Mouse (Mus musculus) right cerebral cortex, postnatal 14 days (tissue): ENCODE measurements around the gene Gm13693.
A peak's percentile ranks its signal among the peaks of the same experiment; 100 is the strongest.
"Not testable (repeated sequence)": the region's sequence is repeated elsewhere in the genome, so short reads cannot be mapped to it uniquely, and the experiment has no call there.

Source experiments
- DNase-seq: peaks from one replicate; pipeline ENCODE4 v3.0.0; 2022

Gm13693 gene

GRCm38 (mm10) chr2:83961203-83961602 is at the start of gene Gm13693:
TSS of gene Gm13693 (plus strand) at chr2:83961503.
- not testable (repeated sequence) for DNase-seq

DNA sequence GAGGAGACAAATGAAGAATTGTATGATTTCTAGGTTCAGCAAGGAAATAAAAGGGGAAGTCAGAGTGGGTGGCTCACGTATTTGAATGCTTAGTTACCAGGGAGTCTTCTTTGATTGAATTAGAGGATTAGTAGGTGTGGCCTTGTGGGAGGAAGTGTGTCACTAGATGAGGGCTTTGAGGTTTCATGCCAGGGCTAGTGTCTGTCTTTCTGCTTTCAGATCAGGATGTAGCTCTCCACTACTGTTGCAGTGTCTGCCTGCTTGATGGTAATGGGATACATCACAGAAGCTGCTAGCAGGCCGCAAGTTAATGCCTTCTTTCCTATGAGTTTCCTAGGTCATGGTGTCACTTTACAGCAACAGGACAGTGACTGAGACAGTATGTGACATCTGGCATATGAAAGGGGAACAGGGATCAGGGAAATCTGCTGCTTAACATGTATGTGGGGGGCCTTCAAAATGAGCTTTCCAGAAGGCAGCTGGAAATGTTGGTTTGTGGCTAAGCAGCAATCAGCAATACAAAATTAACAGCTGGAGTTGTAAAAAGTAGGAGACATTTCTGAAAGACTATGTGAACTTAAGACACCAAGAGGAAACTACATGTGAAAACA is 31.7 kb upstream of the Gm13693 start:
- DNase-seq = no peak

- peak; percentile 88 for DNase-seq
These were observed 20.4 kb upstream of the Gm13693 start, which contains the start of gene Zswim2 for GRCm38 (mm10) chr2:83940931-83941361. TSS of gene Zswim2 (minus strand) at chr2:83941228.

GRCm38 (mm10) chr2:83941378-83941777 is 19.9 kb upstream of the Gm13693 start:
- DNase-seq = no peak

GRCm38 (mm10) chr2:83941792-83942191 is 19.5 kb upstream of the Gm13693 start:
- DNase-seq = no peak

GRCm38 (mm10) chr2:83955393-83955792 is 5.9 kb upstream of the Gm13693 start, which contains the start of gene Gm13698:
TSS of gene Gm13698 (plus strand) at chr2:83955693.
- not testable (repeated sequence) for DNase-seq

- not testable (repeated sequence) for DNase-seq
These were observed 5.7 kb downstream of the Gm13693 start, which contains the start of gene Gm13695 for GRCm38 (mm10) chr2:83967013-83967412. TSS of gene Gm13695 (plus strand) at chr2:83967313.

DNA sequence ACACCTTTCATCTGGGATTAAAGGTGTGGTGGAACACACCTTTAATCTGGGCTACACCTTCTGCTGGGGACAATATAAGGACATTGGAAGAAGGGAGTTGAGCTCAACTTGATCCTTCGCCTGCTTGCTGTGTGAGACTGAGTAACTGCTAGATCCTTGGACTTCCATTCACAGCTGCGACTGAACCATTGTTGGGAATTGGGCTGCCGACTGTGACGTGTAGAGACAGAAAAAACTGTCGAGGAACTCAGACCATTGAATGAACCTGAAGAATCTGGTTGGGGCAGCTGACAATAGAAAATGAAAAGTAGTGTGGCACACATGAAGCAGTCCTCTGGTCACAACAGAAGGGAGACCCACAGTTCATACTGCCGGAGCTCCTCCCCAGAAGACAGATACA is 11.5 kb downstream of the Gm13693 start, which contains the start of gene Gm13696:
Gene Gm13696, plus strand, starts transcription at position 301 of the 400 bp plus-strand sequence.
- DNase-seq = not testable (repeated sequence)

DNA sequence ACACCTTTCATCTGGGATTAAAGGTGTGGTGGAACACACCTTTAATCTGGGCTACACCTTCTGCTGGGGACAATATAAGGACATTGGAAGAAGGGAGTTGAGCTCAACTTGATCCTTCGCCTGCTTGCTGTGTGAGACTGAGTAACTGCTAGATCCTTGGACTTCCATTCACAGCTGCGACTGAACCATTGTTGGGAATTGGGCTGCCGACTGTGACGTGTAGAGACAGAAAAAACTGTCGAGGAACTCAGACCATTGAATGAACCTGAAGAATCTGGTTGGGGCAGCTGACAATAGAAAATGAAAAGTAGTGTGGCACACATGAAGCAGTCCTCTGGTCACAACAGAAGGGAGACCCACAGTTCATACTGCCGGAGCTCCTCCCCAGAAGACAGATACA is 17.3 kb downstream of the Gm13693 start, which contains the start of gene Gm13694:
Gene Gm13694, plus strand, starts transcription at position 301 of the 400 bp plus-strand sequence.
- DNase-seq = not testable (repeated sequence)

GRCm38 (mm10) chr2:83984443-83984842 is 23.1 kb downstream of the Gm13693 start, which contains the start of gene Gm13697:
TSS of gene Gm13697 (plus strand) at chr2:83984743.
- DNase-seq = not testable (repeated sequence)

GRCm38 (mm10) chr2:83990253-83990652 is 28.9 kb downstream of the Gm13693 start, which contains the start of gene Gm13691:
TSS of gene Gm13691 (plus strand) at chr2:83990553.
- DNase-seq = not testable (repeated sequence)

GRCm38 (mm10) chr2:83993639-83994255 is 32.4 kb downstream of the Gm13693 start:
- not testable (repeated sequence) for DNase-seq

- not testable (repeated sequence) for DNase-seq
These were observed 33.2 kb downstream of the Gm13693 start for GRCm38 (mm10) chr2:83994526-83994925.

- no peak for DNase-seq
These were observed 47.6 kb downstream of the Gm13693 start for GRCm38 (mm10) chr2:84008913-84009312.

DNA sequence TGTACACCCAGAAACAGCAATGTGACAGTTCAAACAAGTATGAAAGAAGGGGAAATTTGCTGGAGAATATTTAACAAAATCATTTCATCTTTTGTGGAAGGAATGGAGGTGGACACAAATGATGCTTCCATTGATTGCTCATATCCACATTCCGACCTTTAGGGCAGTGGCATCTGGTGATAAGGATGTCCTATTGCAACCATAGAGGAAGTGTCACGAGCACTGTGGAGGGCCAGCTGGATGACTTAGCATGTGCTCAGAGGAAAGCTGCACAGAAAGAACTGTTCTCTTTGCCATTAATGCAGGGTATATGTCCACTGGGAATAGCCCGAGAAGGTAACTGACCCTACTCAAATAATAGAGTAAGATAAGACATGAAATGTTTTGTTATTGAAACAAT is 48.5 kb downstream of the Gm13693 start:
- DNase-seq = no peak
